In the genomic region with DNA sequence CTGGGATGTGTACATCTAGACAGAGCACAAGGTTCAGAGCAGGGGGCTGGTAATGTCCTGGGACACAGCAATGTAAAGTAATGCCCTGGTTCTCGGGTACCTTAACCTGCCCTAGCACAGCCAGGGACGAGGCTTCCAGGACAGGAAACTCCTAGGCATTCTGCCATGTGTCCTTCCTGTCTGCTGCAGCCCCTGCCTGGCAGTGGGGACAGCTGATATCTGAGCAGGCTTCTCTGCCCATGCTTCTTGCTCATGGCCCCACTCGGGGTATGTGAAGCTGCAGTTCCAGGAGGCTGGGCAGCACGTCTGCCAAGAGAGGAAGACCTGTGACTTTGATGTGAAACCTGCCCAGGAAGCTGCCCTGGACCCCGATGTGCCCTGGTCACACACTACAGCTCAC, we compare ENCODE assay signal across 25 mouse cellular contexts. TPM values are rescaled to one million over a fixed set of nuclear protein-coding genes. Genes with fewer than 3 reads are reported as not detected.
DNase-seq lines count a peak whose midpoint lies in the region; ATAC-seq and TF ChIP-seq lines count a peak whose summit lies in the region.
"Had no signal": no experiment of that assay in that cellular context is flagged by ENCODE, and none has a peak within 500 bp of the region (broad histone marks: within the 10 kb centered on the region; RNA-seq: fewer than 3 reads in every experiment).

No protein-coding gene starts in this region.

- peak; percentile 21; the same call in 1 of the 2 replicates for ATAC-seq in heart, postnatal 0 days (ENCODE audit: insufficient read depth, low read depth)
- no peak for ATAC-seq in heart, embryonic 12.5 days (ENCODE audit: insufficient number of reproducible peaks, low FRiP score)
- ATAC-seq: forebrain, embryonic 15.5 days; intestine, embryonic 16.5 days had no signal

- H3K4me1 ChIP-seq in heart, postnatal 0 days (ENCODE audit: control insufficient read depth, insufficient read depth): peaks cover 21% of the 10 kb centered on the region
- peaks cover 13% of the 10 kb centered on the region for H3K4me1 ChIP-seq in heart, embryonic 12.5 days (replicated peaks)
- H3K4me1 ChIP-seq: embryonic facial prominence, embryonic 12.5 days had no signal

- no peak for TF ChIP-seq EP300 in heart, postnatal 0 days (IDR thresholded peaks at IDR 0.05; ENCODE audit: low read depth)

- H3K9ac ChIP-seq in heart, postnatal 0 days (replicated peaks; ENCODE audit: low read depth, low read length): no peak overlapping the region
- H3K9ac ChIP-seq in heart, embryonic 12.5 days: no peak overlapping the region
- H3K9ac ChIP-seq: embryonic facial prominence, embryonic 12.5 days; forebrain, embryonic 15.5 days; hindbrain, embryonic 15.5 days had no signal

- intact Hi-C loops in gastrocnemius, adult 2 months (cut with DNase I): no loop called here
- intact Hi-C loops in gastrocnemius, postnatal 14 days (cut with DNase I; ENCODE audit: low total_unique reads): no loop called here

- no peaks in the 10 kb centered on the region for H3K27me3 ChIP-seq in heart, postnatal 0 days (ENCODE audit: control insufficient read depth, insufficient read depth, low read length)
- peaks cover 20% of the 10 kb centered on the region for H3K27me3 ChIP-seq in heart, embryonic 12.5 days (replicated peaks)

- TF ChIP-seq CTCF in gastrocnemius, adult 2 months (IDR thresholded peaks at IDR 0.05): no peak
- TF ChIP-seq CTCF in heart, postnatal 0 days (IDR thresholded peaks at IDR 0.05; ENCODE audit: low read depth): no peak

- H3K9me3 ChIP-seq in heart, postnatal 0 days (replicated peaks; ENCODE audit: control insufficient read depth, low read length): no peaks in the 10 kb centered on the region
- H3K9me3 ChIP-seq in heart, embryonic 12.5 days (replicated peaks): no peaks in the 10 kb centered on the region
- H3K9me3 ChIP-seq: embryonic facial prominence, embryonic 12.5 days; forebrain, embryonic 15.5 days; hindbrain, embryonic 15.5 days had no signal

- no peak overlapping the region for H3K27ac ChIP-seq in gastrocnemius, adult 2 months
- no peak overlapping the region; the same call in 1 of the 2 replicates for H3K27ac ChIP-seq in heart, postnatal 0 days (ENCODE audit: low read depth)
- H3K27ac ChIP-seq in heart, embryonic 12.5 days (ENCODE audit: poor library complexity, severe bottlenecking): no peak overlapping the region
- H3K27ac ChIP-seq: embryonic facial prominence, embryonic 12.5 days; forebrain, embryonic 15.5 days; heart, adult 2 months; hindbrain, embryonic 15.5 days had no signal

- H3K36me3 ChIP-seq in heart, postnatal 0 days (replicated peaks; ENCODE audit: control insufficient read depth, insufficient read depth, low read length): peaks cover 44% of the 10 kb centered on the region
- peaks cover 51% of the 10 kb centered on the region for H3K36me3 ChIP-seq in heart, embryonic 12.5 days

- no peak overlapping the region for H3K4me2 ChIP-seq in heart, postnatal 0 days (ENCODE audit: low read depth, low read length)
- H3K4me2 ChIP-seq in heart, embryonic 12.5 days: no peak overlapping the region
- H3K4me2 ChIP-seq: embryonic facial prominence, embryonic 12.5 days; forebrain, embryonic 15.5 days; hindbrain, embryonic 15.5 days had no signal

- 25% methylated on average over 5 of the region's 5 CpGs for WGBS in heart, postnatal 0 days
- WGBS in heart, embryonic 12.5 days: 64% methylated on average over 5 of the region's 5 CpGs

- no peak overlapping the region for H3K4me3 ChIP-seq in gastrocnemius, adult 2 months
- H3K4me3 ChIP-seq in heart, postnatal 0 days (ENCODE audit: low read depth, low read length): no peak overlapping the region
- no peak overlapping the region for H3K4me3 ChIP-seq in heart, embryonic 12.5 days
- H3K4me3 ChIP-seq: embryonic facial prominence, embryonic 12.5 days; forebrain, embryonic 15.5 days; heart, adult 2 months; hindbrain, embryonic 15.5 days had no signal

- peak; percentile 34 for DNase-seq in gastrocnemius, adult 2 months
- no peak for DNase-seq in gastrocnemius, postnatal 14 days
- DNase-seq in heart, postnatal 0 days (ENCODE audit: low spot score): no peak
- peak; percentile 16 for DNase-seq in lung, postnatal 10 days
- DNase-seq in lung, postnatal 4 days: no peak
- DNase-seq in cerebellum, adult 9-10 months: no peak
- DNase-seq: adrenal gland, postnatal 10 days; cerebellum, adult 11 months; cerebellum, adult 8-10 months; cerebellum, postnatal 25 days; gastrocnemius, postnatal 36 days had no signal

RNA-seq across cellular contexts. Expression of a gene that starts 6.0 kb away (rescaled TPM):
- total RNA-seq in gastrocnemius, adult 2 months (2021): not detected
- not detected for total RNA-seq in gastrocnemius, postnatal 14 days (2021)
- not detected in 2 replicates for total RNA-seq in heart, postnatal 0 days (2014; rRNA removed; ENCODE audit: low replicate concordance)
- 0.16 TPM in 2 replicates for polyA plus RNA-seq in heart, postnatal 0 days (2015; fragmentation: Nextera tagmentation; extraction: Ambion mirVana)
- not detected in 2 replicates for polyA plus RNA-seq in heart, embryonic 12.5 days (2016; fragmentation: Nextera tagmentation; extraction: Ambion mirVana)
- total RNA-seq: gastrocnemius, postnatal 36 days; heart, adult 2 months; MEL had no signal
- polyA plus RNA-seq: brain, embryonic 14.5 days; cortical plate, adult 2 months; heart, embryonic 16.5 days; intestine, embryonic 16.5 days had no signal

RNA-seq across cellular contexts. Expression of a gene that starts 7.1 kb away (rescaled TPM):
- total RNA-seq in gastrocnemius, adult 2 months (2021): 10 to 100 TPM; 42.0 to 47.9 TPM
- total RNA-seq in gastrocnemius, postnatal 14 days (2021): 10 to 100 TPM; 35.5 to 35.8 TPM
- 78.9 and 85.9 TPM in 2 replicates for total RNA-seq in heart, postnatal 0 days (2014; rRNA removed; ENCODE audit: low replicate concordance)
- 102 and 109 TPM in 2 replicates for polyA plus RNA-seq in heart, postnatal 0 days (2015; fragmentation: Nextera tagmentation; extraction: Ambion mirVana)
- 67.7 and 76.3 TPM in 2 replicates for polyA plus RNA-seq in heart, embryonic 12.5 days (2016; fragmentation: Nextera tagmentation; extraction: Ambion mirVana)

RNA-seq across cellular contexts. Expression of a gene that starts 25.7 kb away (rescaled TPM):
- not detected for total RNA-seq in gastrocnemius, adult 2 months (2021)
- not detected for total RNA-seq in gastrocnemius, postnatal 14 days (2021)
- total RNA-seq in heart, postnatal 0 days (2014; rRNA removed; ENCODE audit: low replicate concordance): 0.15 and 4.1 TPM in 2 replicates
- 0.10 TPM in 1 of 2 replicates, not detected in the other for polyA plus RNA-seq in heart, postnatal 0 days (2015; fragmentation: Nextera tagmentation; extraction: Ambion mirVana)
- polyA plus RNA-seq in heart, embryonic 12.5 days (2016; fragmentation: Nextera tagmentation; extraction: Ambion mirVana): not detected in 2 replicates
- total RNA-seq: adrenal gland, postnatal 10 days; gastrocnemius, postnatal 36 days; heart, adult 2 months; MEL had no signal
- polyA plus RNA-seq: C2C12; cortical plate, adult 2 months; forebrain, embryonic 11.5 days; hindbrain, embryonic 11.5 days; hindbrain, embryonic 15.5 days; intestine, embryonic 16.5 days had no signal

RNA-seq across cellular contexts. Expression of a gene that starts 26.3 kb away (rescaled TPM):
- total RNA-seq in gastrocnemius, adult 2 months (2021): 1 to 10 TPM; 5.3 to 5.5 TPM
- 1 to 10 TPM; 6.8 to 8.4 TPM for total RNA-seq in gastrocnemius, postnatal 14 days (2021)
- 44.3 and 50.9 TPM in 2 replicates for total RNA-seq in heart, postnatal 0 days (2014; rRNA removed; ENCODE audit: low replicate concordance)
- 65.3 and 70.9 TPM in 2 replicates for polyA plus RNA-seq in heart, postnatal 0 days (2015; fragmentation: Nextera tagmentation; extraction: Ambion mirVana)
- polyA plus RNA-seq in heart, embryonic 12.5 days (2016; fragmentation: Nextera tagmentation; extraction: Ambion mirVana): 51.6 and 54.1 TPM in 2 replicates

RNA-seq across cellular contexts. Expression of a gene that starts 57.4 kb away (rescaled TPM):
- not detected for total RNA-seq in gastrocnemius, adult 2 months (2021)
- total RNA-seq in gastrocnemius, postnatal 14 days (2021): not detected
- total RNA-seq in heart, postnatal 0 days (2014; rRNA removed; ENCODE audit: low replicate concordance): not detected in 2 replicates
- polyA plus RNA-seq in heart, postnatal 0 days (2015; fragmentation: Nextera tagmentation; extraction: Ambion mirVana): not detected in 2 replicates
- 0.14 TPM in 1 of 2 replicates, not detected in the other for polyA plus RNA-seq in heart, embryonic 12.5 days (2016; fragmentation: Nextera tagmentation; extraction: Ambion mirVana)
- total RNA-seq: adrenal gland, postnatal 10 days; adrenal gland, postnatal 4 days; gastrocnemius, postnatal 36 days; heart, adult 2 months had no signal
- polyA plus RNA-seq: cortical plate, adult 2 months; heart, adult 2 months; heart, embryonic 16.5 days; hindbrain, embryonic 15.5 days; intestine, embryonic 16.5 days had no signal

Comparison
In these comparisons a context has a peak if more than half of its experiments do, and no peak if none do; other contexts are left out.
1. DNase-seq: peak in gastrocnemius, adult 2 months (single experiment) and lung, postnatal 10 days (single experiment); none in gastrocnemius, postnatal 14 days (single experiment), heart, postnatal 0 days (single experiment), lung, postnatal 4 days (0 of 2) and cerebellum, adult 9-10 months (single experiment).